Mouse (Mus musculus): ENCODE data around the gene Slc7a6.

Slc7a6 gene

DNA sequence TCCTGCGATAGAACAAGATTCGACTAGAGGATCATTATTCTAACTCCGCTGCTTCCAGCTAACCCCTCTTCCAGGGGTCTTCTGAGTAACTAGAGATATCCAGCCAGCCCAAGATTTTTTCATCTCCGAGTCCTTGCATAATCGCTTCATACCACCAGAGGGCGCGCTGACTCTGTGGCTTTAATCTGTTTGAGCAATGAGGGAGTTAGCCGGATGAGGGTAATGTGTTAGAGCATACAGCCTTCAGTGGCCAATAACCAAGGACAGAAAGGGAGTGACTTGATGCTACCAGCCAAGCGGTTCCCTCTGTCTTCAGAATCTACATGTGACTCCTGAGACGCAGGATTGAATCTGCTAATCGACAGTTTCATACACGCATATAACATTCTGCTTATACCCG lies 27.9 kb upstream of the Slc7a6 start:
- DNase-seq, result peak; percentile 84

DNA sequence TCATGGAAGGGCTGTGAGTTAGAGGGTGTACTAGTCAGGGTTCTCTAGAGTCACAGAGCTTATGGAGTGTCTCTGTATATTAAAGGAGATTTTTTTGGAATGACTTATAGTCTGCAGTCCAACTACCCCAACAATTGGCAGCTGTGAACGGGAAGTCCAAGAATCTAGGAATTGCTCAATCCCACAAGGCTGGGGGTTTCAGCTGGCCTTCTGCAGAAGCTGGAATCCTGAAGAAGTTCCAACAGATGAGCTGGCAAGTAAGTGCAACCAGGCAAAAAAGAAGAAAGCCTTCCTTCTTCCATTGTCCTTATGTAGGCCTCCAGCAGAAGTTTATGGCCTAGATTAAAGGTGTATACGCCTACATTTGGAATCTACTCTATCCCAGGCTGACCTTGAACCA lies 23.3 kb upstream of the Slc7a6 start:
- DNase-seq, result no peak

GRCm38 (mm10) chr8:106146014-106146413 lies 22.6 kb upstream of the Slc7a6 start:
- no peak for DNase-seq

DNA sequence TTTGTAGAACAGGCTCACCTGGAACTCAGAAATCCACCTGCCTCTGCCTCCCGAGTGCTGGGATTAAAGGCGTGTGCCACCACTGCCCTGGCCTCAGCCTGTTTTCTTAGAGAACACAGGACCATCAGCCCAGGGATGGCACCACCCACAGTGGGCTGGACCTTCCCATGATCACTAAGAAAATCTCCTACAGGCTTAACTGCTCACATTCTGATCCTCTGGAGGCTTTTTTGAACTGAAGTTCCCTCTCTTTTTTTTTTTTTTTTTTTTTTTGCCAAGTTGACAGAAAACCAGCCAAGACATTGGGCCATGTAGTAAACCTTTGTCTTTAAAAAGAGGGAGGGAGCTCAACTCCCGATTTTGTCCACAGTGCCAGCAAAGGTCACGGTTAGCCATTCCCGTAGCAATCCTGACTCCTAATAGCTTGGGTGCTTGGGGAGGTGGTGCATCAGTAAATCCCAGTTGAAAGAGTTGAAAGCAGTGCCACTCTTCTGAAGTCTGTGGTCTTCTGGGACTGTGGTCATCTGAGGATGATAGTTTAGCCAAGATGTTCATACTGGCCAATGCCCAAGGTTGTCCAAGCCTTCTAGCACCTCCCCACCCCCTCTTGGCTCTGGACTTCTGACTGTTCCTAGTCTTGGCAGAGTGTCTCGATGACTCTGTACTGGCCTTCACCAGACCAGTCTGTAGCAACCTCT lies 20.6 kb upstream of the Slc7a6 start:
- DNase-seq, result no peak

GRCm38 (mm10) chr8:106149025-106149424 lies 19.6 kb upstream of the Slc7a6 start:
- DNase-seq, result no peak

GRCm38 (mm10) chr8:106149801-106150652 lies 18.6 kb upstream of the Slc7a6 start, which contains the start of gene Pla2g15:
Pla2g15 (plus strand) TSS chr8:106150399.
- DNase-seq, result peak; percentile 96

DNA sequence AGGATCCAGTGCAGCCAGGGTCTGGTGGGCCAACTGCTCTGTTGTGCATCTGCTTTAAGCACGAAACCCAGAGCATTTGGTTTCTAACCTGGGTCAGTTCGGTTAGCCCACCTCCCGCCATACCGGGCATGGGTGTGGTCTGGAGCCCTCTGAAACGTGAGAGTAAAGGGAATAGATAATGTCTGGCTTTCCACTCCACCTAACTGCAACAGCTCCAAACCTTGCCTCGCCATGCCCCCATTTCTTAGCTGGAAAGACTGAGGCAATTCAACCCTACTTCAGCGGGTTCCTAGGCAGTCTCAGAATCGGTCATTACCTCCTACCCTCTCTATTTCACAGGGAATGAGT lies 18.0 kb upstream of the Slc7a6 start:
- DNase-seq, result no peak

GRCm38 (mm10) chr8:106151041-106151440 lies 17.6 kb upstream of the Slc7a6 start:
- DNase-seq, result no peak

- DNase-seq, result no peak
Observed at GRCm38 (mm10) chr8:106152876-106153275, 15.8 kb upstream of the Slc7a6 start.

DNA sequence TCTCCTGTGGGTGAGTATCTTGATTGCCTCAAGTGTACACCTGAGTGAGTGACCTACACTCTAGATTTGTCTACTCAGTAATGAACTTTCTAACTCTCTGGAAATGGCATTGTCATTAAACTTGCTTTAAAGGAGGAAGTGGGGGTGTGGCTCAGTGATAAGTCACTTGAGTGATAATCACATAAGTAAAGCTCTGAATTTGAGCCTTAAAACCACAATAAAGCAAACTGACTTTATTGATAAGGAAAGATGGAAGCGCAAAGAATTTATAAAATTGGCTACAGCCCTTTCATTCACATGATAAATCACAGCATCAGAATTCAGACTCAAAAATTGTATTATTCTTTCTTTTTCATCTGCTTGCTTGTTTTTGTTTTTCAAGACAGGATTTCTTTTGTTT lies 11.2 kb upstream of the Slc7a6 start:
- DNase-seq, result no peak

DNA sequence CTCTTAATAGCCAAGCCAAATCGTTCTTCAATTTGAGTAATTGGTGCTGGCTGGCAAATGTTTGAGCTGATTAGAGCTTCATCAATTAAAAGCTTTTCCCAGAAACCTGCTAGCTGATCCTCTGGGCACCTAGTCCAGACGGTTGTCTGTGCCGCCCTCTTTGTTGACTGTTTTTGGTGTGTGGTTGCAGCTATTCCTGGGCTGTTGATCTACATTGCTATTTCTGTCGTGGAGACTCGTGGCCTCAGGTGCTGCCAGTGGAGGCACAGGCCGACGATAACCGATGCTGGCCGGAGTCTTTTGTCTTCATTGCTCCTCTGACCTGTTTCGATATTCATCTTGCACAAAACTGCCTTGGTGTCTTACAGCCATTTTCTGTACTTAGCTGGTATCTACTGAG lies 10.3 kb upstream of the Slc7a6 start:
- DNase-seq, result no peak

DNA sequence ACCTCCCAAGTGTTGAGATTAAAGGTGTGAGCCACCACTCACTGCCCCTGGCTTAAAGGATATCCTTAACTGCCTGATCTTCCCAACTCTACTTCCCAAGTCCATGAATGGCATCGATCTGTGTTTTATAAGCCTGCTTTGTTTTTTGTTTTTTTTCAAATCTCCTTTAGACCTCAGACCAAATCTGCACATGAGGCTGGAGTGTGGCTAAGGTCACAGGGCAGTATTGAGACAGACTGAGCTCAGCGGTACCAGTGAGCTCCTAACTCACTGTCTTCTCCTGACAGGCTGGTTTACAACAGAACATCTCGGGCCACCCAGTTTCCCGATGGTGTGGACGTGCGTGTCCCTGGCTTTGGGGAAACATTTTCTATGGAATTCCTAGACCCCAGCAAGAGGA lies 8.8 kb upstream of the Slc7a6 start:
- DNase-seq, result no peak

GRCm38 (mm10) chr8:106163251-106163650 lies 5.4 kb upstream of the Slc7a6 start:
- DNase-seq, result no peak

DNA sequence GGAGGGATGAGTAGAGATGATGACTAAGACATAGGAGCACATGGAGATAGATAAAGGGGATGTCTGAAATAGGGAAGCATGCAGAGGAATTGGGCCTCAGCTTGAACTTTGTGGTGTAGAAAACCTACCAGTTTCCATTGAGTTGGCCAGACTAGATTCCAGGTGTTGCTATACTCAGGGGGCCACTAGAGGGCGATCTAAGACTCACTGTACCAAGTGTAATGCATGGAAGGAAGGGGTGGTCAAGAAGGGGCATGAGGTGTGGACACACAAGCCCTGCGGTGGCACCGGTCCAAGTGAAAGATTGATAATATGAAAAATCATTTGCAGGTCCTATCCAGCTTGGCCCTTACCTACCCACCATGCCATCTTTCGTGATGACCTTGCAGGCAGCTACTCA lies 3.2 kb upstream of the Slc7a6 start:
- peak; percentile 80 for DNase-seq

GRCm38 (mm10) chr8:106169017-106169933 lies 618 bp downstream of the Slc7a6 start:
- peak; percentile 62 for DNase-seq

- DNase-seq, result no peak
Observed at GRCm38 (mm10) chr8:106169934-106170480, 1.4 kb downstream of the Slc7a6 start.

GRCm38 (mm10) chr8:106173566-106173965 lies 4.9 kb downstream of the Slc7a6 start:
- no peak for DNase-seq

DNA sequence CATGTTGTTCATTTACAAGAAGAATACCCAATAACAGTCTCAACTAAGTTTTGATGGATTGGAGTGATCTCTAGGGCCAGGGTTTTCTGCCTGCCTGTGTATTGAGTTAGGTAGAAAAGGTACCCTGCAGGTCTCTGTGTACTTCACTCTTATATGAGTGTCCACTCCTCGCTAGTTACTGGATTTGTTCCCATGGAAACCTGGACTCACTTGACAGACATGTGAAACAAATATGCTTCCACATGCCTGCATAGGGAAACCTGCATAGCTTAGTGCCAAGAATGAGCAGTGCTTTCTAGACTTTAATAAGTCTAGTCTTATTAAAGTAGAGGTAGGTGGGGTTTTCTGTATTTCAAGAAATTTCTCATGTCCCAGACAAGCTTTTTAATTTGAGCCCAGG lies 8.2 kb downstream of the Slc7a6 start:
- no peak for DNase-seq

- no peak for DNase-seq
Observed at GRCm38 (mm10) chr8:106177594-106177993, 8.9 kb downstream of the Slc7a6 start.

DNA sequence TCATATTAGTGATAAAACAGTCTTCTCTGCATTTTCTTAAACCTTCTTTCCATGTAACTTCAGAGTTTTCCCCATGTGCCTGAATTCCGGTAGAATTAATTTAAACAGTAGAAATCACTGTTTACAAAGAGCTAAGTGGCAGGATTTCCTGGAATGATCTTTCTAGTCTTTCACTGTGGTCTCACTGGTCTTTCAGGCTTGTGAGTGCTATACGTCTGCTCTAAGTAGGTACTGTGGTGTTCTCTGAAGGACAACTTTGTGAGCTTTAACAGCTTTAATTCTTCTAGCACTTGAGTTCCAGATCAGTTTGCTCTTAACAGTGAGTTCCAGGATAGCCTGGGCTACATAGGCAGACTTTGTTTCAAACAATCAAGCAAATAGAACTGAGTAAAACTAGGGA lies 9.8 kb downstream of the Slc7a6 start:
- no peak for DNase-seq

DNA sequence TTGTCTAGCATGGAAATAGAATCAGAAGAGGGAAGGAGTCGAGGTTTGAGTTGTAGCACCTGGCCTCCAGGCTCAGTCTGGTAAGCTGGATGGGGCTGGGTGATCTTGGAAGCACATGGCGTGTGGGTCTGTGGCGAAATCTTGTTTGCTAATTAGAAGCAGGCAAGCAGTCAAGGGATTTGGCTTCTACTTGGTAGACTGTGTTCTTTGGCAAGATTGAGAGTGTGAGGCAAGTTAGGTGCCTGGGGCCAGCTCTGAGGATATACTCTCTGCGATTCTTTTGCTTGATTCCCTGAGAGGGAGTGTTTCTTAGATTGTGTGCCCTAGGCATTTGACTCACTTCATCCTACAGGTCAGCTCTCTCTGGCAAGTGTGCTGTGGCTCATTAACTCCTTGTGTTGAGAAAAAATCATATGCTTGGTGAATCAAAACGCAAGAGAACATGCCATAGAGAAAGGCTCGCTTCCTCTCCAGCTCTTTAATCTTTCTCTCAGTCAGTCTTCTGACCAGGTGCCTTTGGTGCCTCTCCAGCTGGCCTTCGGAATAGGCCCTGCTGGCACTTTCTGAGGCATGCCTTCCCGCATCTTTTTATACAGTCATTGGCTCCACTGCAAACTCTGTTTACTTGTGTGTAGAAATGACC lies 17.1 kb downstream of the Slc7a6 start:
- DNase-seq, result no peak

- no peak for DNase-seq
Observed at GRCm38 (mm10) chr8:106186394-106186793, 17.7 kb downstream of the Slc7a6 start.

DNA sequence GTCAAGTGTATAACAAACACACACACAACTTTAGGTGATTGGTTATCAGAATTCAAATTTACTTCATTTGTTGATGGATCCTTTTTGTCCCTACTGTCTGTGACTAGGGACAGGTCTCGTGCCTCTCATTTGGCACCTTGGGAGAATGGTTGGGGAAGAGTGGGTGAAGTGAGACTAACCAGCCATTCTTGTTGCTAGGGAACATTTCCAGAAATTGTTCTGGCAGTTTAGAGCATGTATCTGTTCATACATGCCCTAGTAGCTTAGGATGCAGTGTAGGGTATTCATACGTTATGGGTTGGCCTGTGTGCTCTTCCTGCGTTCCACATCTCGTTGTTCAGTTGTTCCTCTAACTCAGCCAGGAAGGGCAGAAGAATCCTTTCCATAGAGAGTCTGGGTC lies 20.5 kb downstream of the Slc7a6 start:
- no peak for DNase-seq
